Comparison of ENCODE assay signal across 7 mouse cellular contexts in genomic region chr17:26502808-26503671, GRCm38 (mm10). TPM values are rescaled to one million over a fixed set of nuclear protein-coding genes. Genes with fewer than 3 reads are reported as not detected.
DNase-seq lines count a peak whose midpoint lies in the region; ATAC-seq lines count a peak whose summit lies in the region.

No protein-coding gene starts in this region.

- intact Hi-C loops in left cerebral cortex, postnatal 10 days (cut with DNase I): no loop called here

- H3K27ac ChIP-seq in intestine, embryonic 14.5 days (ENCODE audit: low read depth): peak overlapping the region; percentile 74

- H3K36me3 ChIP-seq in intestine, embryonic 14.5 days (ENCODE audit: control insufficient read depth, insufficient read depth, low read length): peaks cover 9% of the 10 kb centered on the region; the same call in 1 of the 2 replicates
- H3K36me3 ChIP-seq in megakaryocyte, embryonic 14.5 days (replicated peaks; ENCODE audit: low read length): peaks cover 20% of the 10 kb centered on the region

- H3K27me3 ChIP-seq in intestine, embryonic 14.5 days (replicated peaks; ENCODE audit: control insufficient read depth, insufficient read depth, low read length): no peaks in the 10 kb centered on the region
- H3K27me3 ChIP-seq in megakaryocyte, embryonic 14.5 days (replicated peaks): peaks cover 2% of the 10 kb centered on the region

- 7% methylated on average over 20 of the region's 20 CpGs for WGBS in intestine, embryonic 14.5 days

- ATAC-seq in intestine, embryonic 14.5 days (replicated peaks; ENCODE audit: low FRiP score, low TSS enrichment, low read depth): peak; percentile 45

- DNase-seq in ZHBTc4 (ENCODE audit: low read depth, low spot score): peak; percentile 94
- DNase-seq in cerebellum, adult 9-11 months: peak; percentile 90
- peak; percentile 66 to 84 for DNase-seq in frontal cortex, postnatal 36 days (ENCODE audit: low spot score in 2 of 2)
- peak; percentile 78 for DNase-seq in intestine, embryonic 14.5 days (ENCODE audit: low spot score)
- peak; percentile 86 to 87 for DNase-seq in left cerebral cortex, postnatal 10 days (ENCODE audit: extremely low spot score in 1 of 2, low spot score in 2 of 2)
- DNase-seq in right cerebral cortex, postnatal 25 days: peak; percentile 68

- peak overlapping the region; percentile 18 for H3K4me3 ChIP-seq in intestine, embryonic 14.5 days (ENCODE audit: low read depth, low read length)
- H3K4me3 ChIP-seq in megakaryocyte, embryonic 14.5 days (replicated peaks): peak overlapping the region; percentile 88

- H3K9me3 ChIP-seq in intestine, embryonic 14.5 days (ENCODE audit: control insufficient read depth, low read length): no peaks in the 10 kb centered on the region
- no peaks in the 10 kb centered on the region for H3K9me3 ChIP-seq in megakaryocyte, embryonic 14.5 days

- peaks cover 39% of the 10 kb centered on the region for H3K4me1 ChIP-seq in intestine, embryonic 14.5 days (replicated peaks; ENCODE audit: control insufficient read depth, insufficient read depth, low read length)
- H3K4me1 ChIP-seq in megakaryocyte, embryonic 14.5 days: peaks cover 53% of the 10 kb centered on the region

- peak overlapping the region; percentile 48 for H3K4me2 ChIP-seq in intestine, embryonic 14.5 days (ENCODE audit: low read length)

- H3K9ac ChIP-seq in intestine, embryonic 14.5 days (ENCODE audit: low read length): peak overlapping the region; percentile 30

RNA-seq across cellular contexts. Expression of gene Ergic1, which starts 58.2 kb away (rescaled TPM):
- 135 and 136 TPM in 2 replicates for polyA plus RNA-seq in intestine, embryonic 14.5 days (2014; fragmentation: Nextera tagmentation; extraction: Ambion mirVana)
- total RNA-seq in left cerebral cortex, postnatal 10 days (2021): 100 to 1,000 TPM; 170 to 171 TPM
- 21.0 and 26.5 TPM in 2 replicates for polyA plus RNA-seq in megakaryocyte, embryonic 14.5 days (2012; ENCODE audit: insufficient read depth, low replicate concordance)

RNA-seq across cellular contexts. Expression of gene Dusp1, which starts 58.9 kb away (rescaled TPM):
- 14.5 and 17.0 TPM in 2 replicates for polyA plus RNA-seq in intestine, embryonic 14.5 days (2014; fragmentation: Nextera tagmentation; extraction: Ambion mirVana)
- 10 to 100 TPM; 23.2 TPM for total RNA-seq in left cerebral cortex, postnatal 10 days (2021)
- 11.6 and 65.1 TPM in 2 replicates for polyA plus RNA-seq in megakaryocyte, embryonic 14.5 days (2012; ENCODE audit: insufficient read depth, low replicate concordance)

Comparison
In these comparisons a context has a peak if more than half of its experiments do, and no peak if none do; other contexts are left out.
1. Peak in every context shown above with its lines: DNase-seq, ATAC-seq, H3K4me3 ChIP-seq and H3K27ac ChIP-seq.